Mouse (Mus musculus): ENCODE data around the gene Rdh16f1. TPM values are rescaled to one million over a fixed set of nuclear protein-coding genes. Genes with fewer than 3 reads are reported as not detected.
"Not testable (repeated sequence)": the region's sequence is repeated elsewhere in the genome, so short reads cannot be mapped to it uniquely, and the experiment has no call there.

Gene Rdh16f1
- polyA plus RNA-seq, 1 experiment from 2014 or later = not detected

DNA sequence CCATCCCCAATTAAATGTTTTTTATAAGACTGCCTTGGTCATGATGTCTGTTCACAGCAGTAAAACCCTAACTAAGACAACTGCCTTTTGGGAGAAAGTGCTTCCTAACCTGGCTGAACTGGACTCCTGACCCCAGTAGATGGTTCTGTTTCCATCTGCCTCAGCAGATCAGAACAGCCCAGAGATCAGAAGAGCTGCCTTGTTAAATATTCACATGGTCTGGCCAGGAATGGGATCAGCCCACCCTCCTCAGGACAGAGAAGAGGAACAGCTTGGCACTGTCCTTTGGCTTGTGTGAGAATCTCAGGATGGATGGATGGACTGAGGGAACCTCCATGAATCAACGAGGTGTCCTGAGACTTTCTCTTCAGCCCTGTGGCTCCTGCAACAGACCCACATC lies 39.7 kb downstream of the Rdh16f1 start:
- Histone ChIP-seq H3K4me2 (ENCODE audit: low read depth, low read length) (no peak overlapping the region), H3K9me3 (ENCODE audit: control insufficient read depth, low read length) (no peaks in the 10 kb centered on the region), H3K36me3 (ENCODE audit: control insufficient read depth, insufficient read depth, low read length) (no peaks in the 10 kb centered on the region), H3K27ac (replicated peaks; ENCODE audit: low read depth, low read length) (no peak overlapping the region), H3K4me3 (ENCODE audit: low read depth, low read length) (no peak overlapping the region), H3K4me1 (ENCODE audit: control insufficient read depth, insufficient read depth, low read length) (no peaks in the 10 kb centered on the region), H3K9ac (ENCODE audit: low read depth, low read length) (no peak overlapping the region), H3K27me3 (replicated peaks; ENCODE audit: control insufficient read depth, insufficient read depth, low read length) (no peaks in the 10 kb centered on the region)
- ATAC-seq (ENCODE audit: low read depth) = no peak
- DNase-seq (ENCODE audit: low spot score) = no peak
- WGBS = 71% methylated on average over 1 of the region's 1 CpGs

DNA sequence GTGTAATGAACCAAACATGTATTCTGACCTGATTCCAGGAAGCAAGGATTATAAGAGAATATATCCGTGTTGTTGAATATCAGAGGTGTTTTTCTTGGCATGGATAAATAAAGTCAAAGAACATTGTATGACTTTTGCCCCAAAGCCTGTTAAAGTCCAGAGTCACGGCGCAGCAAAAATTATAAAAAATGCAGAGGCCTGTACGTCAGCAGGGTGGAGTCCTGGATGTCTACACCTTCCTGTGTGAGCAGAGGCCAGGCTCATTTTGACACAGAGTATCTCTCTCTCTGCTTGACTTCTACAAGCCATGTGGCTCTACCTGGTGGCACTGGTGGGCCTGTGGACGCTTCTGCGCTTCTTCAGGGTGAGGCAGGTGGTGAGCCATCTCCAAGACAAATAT lies 41.3 kb downstream of the Rdh16f1 start, which contains the start of gene Rdh16:
Gene Rdh16, plus strand, starts transcription at position 262 of the 400 bp plus-strand sequence.
- ATAC-seq (ENCODE audit: low read depth) (no peak), DNase-seq (ENCODE audit: low spot score) (no peak)
- no peaks in the 10 kb centered on the region for H3K9me3 ChIP-seq (ENCODE audit: control insufficient read depth, low read length)
- H3K4me3 ChIP-seq (ENCODE audit: low read depth, low read length) = no peak within 1 kb of the TSS
- H3K9ac ChIP-seq (ENCODE audit: low read depth, low read length) = no peak within 1 kb of the TSS
- WGBS = 86% methylated on average over 6 of the region's 6 CpGs
- no peak within 1 kb of the TSS for H3K27ac ChIP-seq (replicated peaks; ENCODE audit: low read depth, low read length)
- no peaks in the 10 kb centered on the region for H3K4me1 ChIP-seq (ENCODE audit: control insufficient read depth, insufficient read depth, low read length)
- H3K4me2 ChIP-seq (ENCODE audit: low read depth, low read length) = no peak within 1 kb of the TSS
- no peaks in the 10 kb centered on the region for H3K27me3 ChIP-seq (replicated peaks; ENCODE audit: control insufficient read depth, insufficient read depth, low read length)
- H3K36me3 ChIP-seq (ENCODE audit: control insufficient read depth, insufficient read depth, low read length) = no peaks in the 10 kb centered on the region

DNA sequence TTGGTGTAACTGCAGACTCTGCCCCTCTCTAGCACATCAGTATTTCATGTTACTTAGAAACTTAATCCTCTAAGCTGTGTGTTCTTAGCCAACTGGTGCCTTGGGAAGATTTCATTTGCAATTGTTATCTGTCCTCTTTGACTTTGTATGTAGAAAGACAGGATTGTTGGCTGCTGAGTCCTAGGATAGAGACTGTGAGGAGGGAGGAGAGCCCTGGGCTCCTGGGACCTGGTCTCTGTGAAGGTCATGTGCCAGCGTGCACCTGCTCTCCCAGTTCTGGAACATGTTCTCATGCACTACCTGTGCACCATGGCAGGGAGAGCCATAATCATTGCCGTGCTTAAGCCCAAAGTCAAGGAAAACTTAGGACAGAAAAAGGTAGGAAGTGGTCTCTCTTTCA lies 42.0 kb downstream of the Rdh16f1 start:
- no peaks in the 10 kb centered on the region for H3K36me3 ChIP-seq (ENCODE audit: control insufficient read depth, insufficient read depth, low read length)
- H3K27ac ChIP-seq (replicated peaks; ENCODE audit: low read depth, low read length) = no peak overlapping the region
- H3K4me2 ChIP-seq (ENCODE audit: low read depth, low read length) = no peak overlapping the region
- no peak for DNase-seq (ENCODE audit: low spot score)
- no peak for ATAC-seq (ENCODE audit: low read depth)
- H3K9ac ChIP-seq (ENCODE audit: low read depth, low read length) = no peak overlapping the region
- no peaks in the 10 kb centered on the region for H3K9me3 ChIP-seq (ENCODE audit: control insufficient read depth, low read length)
- no peak overlapping the region for H3K4me3 ChIP-seq (ENCODE audit: low read depth, low read length)
- H3K4me1 ChIP-seq (ENCODE audit: control insufficient read depth, insufficient read depth, low read length) = no peaks in the 10 kb centered on the region
- 68% methylated on average over 2 of the region's 2 CpGs for WGBS
- no peaks in the 10 kb centered on the region for H3K27me3 ChIP-seq (replicated peaks; ENCODE audit: control insufficient read depth, insufficient read depth, low read length)

DNA sequence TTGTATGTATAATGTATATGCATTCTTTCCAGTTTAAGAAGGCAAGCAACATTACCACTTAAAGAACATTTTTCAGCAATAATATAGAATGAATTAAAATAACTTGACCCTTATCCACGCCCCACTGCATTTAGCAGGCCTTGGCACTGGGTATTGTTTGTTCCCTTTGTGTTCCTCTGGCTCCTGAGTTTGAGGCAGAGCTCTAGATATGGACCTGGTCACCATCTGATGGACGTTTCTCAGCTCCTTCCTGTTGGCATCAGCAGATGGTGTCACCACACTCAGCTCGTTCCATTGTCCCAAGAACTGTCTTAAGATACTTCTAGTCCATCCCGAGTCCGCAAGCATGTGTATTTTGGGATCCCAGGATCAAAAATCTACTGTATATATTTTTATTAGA lies 42.6 kb downstream of the Rdh16f1 start:
- Histone ChIP-seq H3K9me3 (ENCODE audit: control insufficient read depth, low read length) (no peaks in the 10 kb centered on the region), H3K4me2 (ENCODE audit: low read depth, low read length) (no peak overlapping the region), H3K9ac (ENCODE audit: low read depth, low read length) (no peak overlapping the region), H3K27ac (replicated peaks; ENCODE audit: low read depth, low read length) (no peak overlapping the region), H3K4me3 (ENCODE audit: low read depth, low read length) (no peak overlapping the region), H3K36me3 (ENCODE audit: control insufficient read depth, insufficient read depth, low read length) (no peaks in the 10 kb centered on the region), H3K27me3 (replicated peaks; ENCODE audit: control insufficient read depth, insufficient read depth, low read length) (no peaks in the 10 kb centered on the region), H3K4me1 (ENCODE audit: control insufficient read depth, insufficient read depth, low read length) (no peaks in the 10 kb centered on the region)
- DNase-seq (ENCODE audit: low spot score) = no peak
- WGBS = 69% methylated on average over 5 of the region's 5 CpGs
- no peak for ATAC-seq (ENCODE audit: low read depth)

DNA sequence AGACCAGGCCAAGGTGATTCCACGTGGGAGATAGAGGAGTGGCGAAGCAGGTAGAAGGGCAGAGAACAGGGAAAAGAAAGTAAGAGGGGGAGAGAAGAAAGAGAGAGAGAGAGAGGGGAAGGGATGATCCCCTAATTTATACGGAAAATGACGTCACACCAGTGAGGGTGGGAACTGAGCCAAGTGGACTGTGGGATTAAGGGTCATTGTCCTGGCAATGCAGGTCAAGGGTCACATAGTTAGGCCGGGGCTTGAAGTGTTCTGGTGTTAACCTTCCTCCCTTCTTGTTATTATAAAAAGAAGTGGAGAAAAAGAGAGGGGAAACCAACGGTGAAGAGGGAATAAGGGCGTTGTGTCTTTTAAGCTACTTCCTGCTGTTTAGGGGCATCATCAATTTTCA lies 44.8 kb downstream of the Rdh16f1 start:
- ATAC-seq (ENCODE audit: low read depth) = no peak
- no peaks in the 10 kb centered on the region for H3K4me1 ChIP-seq (ENCODE audit: control insufficient read depth, insufficient read depth, low read length)
- no peak overlapping the region for H3K9ac ChIP-seq (ENCODE audit: low read depth, low read length)
- H3K4me2 ChIP-seq (ENCODE audit: low read depth, low read length) = no peak overlapping the region
- H3K27ac ChIP-seq (replicated peaks; ENCODE audit: low read depth, low read length) = no peak overlapping the region
- H3K36me3 ChIP-seq (ENCODE audit: control insufficient read depth, insufficient read depth, low read length) = no peaks in the 10 kb centered on the region
- WGBS = 66% methylated on average over 7 of the region's 7 CpGs
- no peaks in the 10 kb centered on the region for H3K27me3 ChIP-seq (replicated peaks; ENCODE audit: control insufficient read depth, insufficient read depth, low read length)
- no peak overlapping the region for H3K4me3 ChIP-seq (ENCODE audit: low read depth, low read length)
- no peak for DNase-seq (ENCODE audit: low spot score)
- no peaks in the 10 kb centered on the region for H3K9me3 ChIP-seq (ENCODE audit: control insufficient read depth, low read length)

DNA sequence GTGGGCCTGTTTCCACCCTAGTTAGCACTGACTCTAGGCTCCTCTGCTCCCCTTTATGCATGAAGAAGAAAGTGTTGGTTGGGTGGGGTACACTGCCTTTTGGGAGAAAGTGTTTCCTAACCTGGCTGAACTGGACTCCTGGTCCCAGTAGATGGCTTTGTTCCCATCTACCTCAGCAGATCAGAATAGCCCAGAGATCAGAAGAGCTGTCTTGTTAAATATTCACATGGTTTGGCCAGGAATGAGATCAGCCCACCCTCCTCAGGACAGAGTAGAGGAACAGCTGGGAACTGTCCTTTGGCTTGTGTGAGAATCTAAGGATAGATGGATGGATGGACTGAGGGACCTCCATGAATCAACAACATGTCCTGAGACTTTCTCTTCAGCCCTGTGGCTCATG lies 56.3 kb downstream of the Rdh16f1 start:
- Histone ChIP-seq H3K27ac (replicated peaks; ENCODE audit: low read depth, low read length) (no peak overlapping the region), H3K9ac (ENCODE audit: low read depth, low read length) (no peak overlapping the region), H3K4me3 (ENCODE audit: low read depth, low read length) (no peak overlapping the region), H3K36me3 (ENCODE audit: control insufficient read depth, insufficient read depth, low read length) (no peaks in the 10 kb centered on the region), H3K4me1 (ENCODE audit: control insufficient read depth, insufficient read depth, low read length) (no peaks in the 10 kb centered on the region), H3K4me2 (ENCODE audit: low read depth, low read length) (no peak overlapping the region), H3K9me3 (ENCODE audit: control insufficient read depth, low read length) (0 out of 2 replicates have a peak, but pooled peaks cover 2% of the 10 kb centered on the region), H3K27me3 (replicated peaks; ENCODE audit: control insufficient read depth, insufficient read depth, low read length) (no peaks in the 10 kb centered on the region)
- DNase-seq (ENCODE audit: low spot score) = no peak
- ATAC-seq (ENCODE audit: low read depth) = no peak

DNA sequence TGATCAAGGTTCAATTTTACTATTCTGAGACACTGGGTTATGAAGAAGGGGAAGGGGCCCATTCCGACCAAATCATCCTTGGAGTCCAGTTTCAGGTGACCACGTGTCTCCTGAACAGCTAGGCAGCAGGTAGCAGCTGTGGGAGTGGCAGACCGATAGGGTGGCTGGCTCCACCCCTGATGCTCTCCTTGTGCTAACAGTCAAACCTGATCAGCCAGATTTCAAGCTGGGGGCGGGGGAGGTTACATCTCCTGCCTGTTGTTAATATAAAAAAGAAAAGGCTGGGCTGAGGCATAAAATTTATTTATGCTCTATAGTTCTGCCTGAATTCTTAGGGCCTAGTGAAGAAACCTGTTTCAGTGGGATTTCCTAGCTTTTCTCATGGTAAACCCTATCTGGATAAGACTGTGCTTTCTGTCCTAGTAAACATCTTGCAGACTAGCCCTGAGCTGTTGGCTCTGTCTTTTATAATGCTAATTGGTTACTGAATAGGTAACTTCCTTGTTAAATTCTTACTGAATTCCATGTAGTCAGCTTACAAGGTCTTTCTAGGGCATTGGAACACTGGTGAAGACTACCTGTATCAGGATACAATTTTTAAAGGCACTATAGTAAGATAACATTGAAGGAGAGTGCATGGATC lies 57.8 kb downstream of the Rdh16f1 start:
- 74% methylated on average over 4 of the region's 4 CpGs for WGBS
- not testable (repeated sequence) for H3K27ac ChIP-seq (replicated peaks; ENCODE audit: low read depth, low read length); H3K9me3 ChIP-seq (ENCODE audit: control insufficient read depth, low read length)

DNA sequence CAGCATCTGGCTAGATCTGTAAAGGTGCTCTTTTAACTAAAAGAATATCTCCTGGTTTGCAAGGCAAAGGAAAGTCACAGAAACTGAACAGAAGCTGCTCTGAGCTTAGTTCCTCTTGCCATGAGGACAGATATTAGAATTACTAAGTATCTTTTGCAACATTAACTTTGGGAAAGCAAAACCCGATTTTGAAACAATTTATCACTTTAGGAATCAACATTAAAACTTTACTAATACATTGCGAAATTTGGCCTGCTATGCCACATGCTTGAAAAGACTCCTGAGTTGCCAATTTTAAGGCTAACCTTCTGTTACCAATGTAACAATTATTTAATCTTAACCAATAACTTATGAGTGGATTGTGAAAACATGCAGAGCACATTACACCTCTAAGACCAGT lies 62.2 kb downstream of the Rdh16f1 start:
- not testable (repeated sequence) for H3K4me3 ChIP-seq (ENCODE audit: low read depth, low read length); H3K27ac ChIP-seq (replicated peaks; ENCODE audit: low read depth, low read length)
- WGBS = 78% methylated on average over 2 of the region's 2 CpGs

More for the DNA sequence above, 57.8 kb downstream of the Rdh16f1 start:
- not testable (repeated sequence) for H3K27me3 ChIP-seq (replicated peaks; ENCODE audit: control insufficient read depth, insufficient read depth, low read length); H3K4me1 ChIP-seq (ENCODE audit: control insufficient read depth, insufficient read depth, low read length); ATAC-seq (ENCODE audit: low read depth); H3K4me2 ChIP-seq (ENCODE audit: low read depth, low read length); H3K4me3 ChIP-seq (ENCODE audit: low read depth, low read length); H3K36me3 ChIP-seq (ENCODE audit: control insufficient read depth, insufficient read depth, low read length); H3K9ac ChIP-seq (ENCODE audit: low read depth, low read length)
- peak; percentile 31 for DNase-seq (ENCODE audit: low spot score)

DNA sequence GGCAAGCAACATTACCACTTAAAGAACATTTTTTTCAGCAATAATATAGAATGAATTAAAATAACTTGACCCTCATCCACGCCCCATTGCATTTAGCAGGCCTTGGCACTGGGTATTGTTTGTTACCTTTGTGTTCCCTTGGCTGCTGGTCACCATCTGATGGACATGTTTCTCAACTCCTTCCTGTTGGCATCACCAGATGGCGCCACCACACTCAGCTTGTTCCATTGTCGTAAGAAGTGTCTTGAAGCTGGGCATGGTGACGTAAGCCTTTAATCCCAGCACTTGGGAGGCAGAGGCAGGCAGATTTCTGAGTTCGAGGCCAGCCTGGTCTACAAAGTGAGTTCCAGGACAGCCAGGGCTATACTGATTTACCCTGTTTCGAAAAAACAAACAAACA lies 65.8 kb downstream of the Rdh16f1 start:
- Histone ChIP-seq H3K9ac (ENCODE audit: low read depth, low read length) (no peak overlapping the region), H3K36me3 (ENCODE audit: control insufficient read depth, insufficient read depth, low read length) (no peaks in the 10 kb centered on the region), H3K27ac (replicated peaks; ENCODE audit: low read depth, low read length) (no peak overlapping the region), H3K9me3 (ENCODE audit: control insufficient read depth, low read length) (0 out of 2 replicates have a peak, but pooled peaks cover 4% of the 10 kb centered on the region), H3K4me1 (ENCODE audit: control insufficient read depth, insufficient read depth, low read length) (no peaks in the 10 kb centered on the region), H3K27me3 (replicated peaks; ENCODE audit: control insufficient read depth, insufficient read depth, low read length) (no peaks in the 10 kb centered on the region), H3K4me2 (ENCODE audit: low read depth, low read length) (no peak overlapping the region), H3K4me3 (ENCODE audit: low read depth, low read length) (no peak overlapping the region)
- WGBS = 78% methylated on average over 6 of the region's 6 CpGs
- no peak for ATAC-seq (ENCODE audit: low read depth)
- peak; percentile 2 for DNase-seq (ENCODE audit: low spot score)

More for the DNA sequence above, 62.2 kb downstream of the Rdh16f1 start:
- not testable (repeated sequence) for H3K9ac ChIP-seq (ENCODE audit: low read depth, low read length); H3K4me1 ChIP-seq (ENCODE audit: control insufficient read depth, insufficient read depth, low read length); H3K36me3 ChIP-seq (ENCODE audit: control insufficient read depth, insufficient read depth, low read length); H3K9me3 ChIP-seq (ENCODE audit: control insufficient read depth, low read length); DNase-seq (ENCODE audit: low spot score); H3K4me2 ChIP-seq (ENCODE audit: low read depth, low read length); ATAC-seq (ENCODE audit: low read depth); H3K27me3 ChIP-seq (replicated peaks; ENCODE audit: control insufficient read depth, insufficient read depth, low read length)
